Mouse (Mus musculus): Measurements from ENCODE around the gene Ncor1.
A peak's percentile ranks its signal among the peaks of the same experiment; 100 is the strongest.
"Not testable (repeated sequence)": the region's sequence is repeated elsewhere in the genome, so short reads cannot be mapped to it uniquely, and the experiment has no call there.

Gene Ncor1

DNA sequence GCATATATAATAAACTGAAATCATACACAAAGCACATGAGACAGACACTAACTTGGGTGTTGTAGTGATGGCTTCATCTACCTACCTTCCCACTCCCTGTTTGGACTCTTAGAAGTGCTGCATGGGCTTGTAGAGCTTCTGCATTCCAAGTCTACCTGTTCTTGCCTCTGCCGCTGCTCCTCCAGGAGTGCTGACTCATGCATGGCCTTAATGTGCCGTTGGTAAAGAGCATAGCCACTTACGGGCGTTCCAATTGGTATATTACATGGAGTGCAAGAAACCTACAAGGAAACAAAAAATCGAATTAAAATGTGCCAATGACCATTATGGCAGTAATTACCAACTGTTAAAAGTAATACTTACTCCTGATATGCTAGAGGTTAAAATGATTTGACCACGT lies 91.5 kb downstream of the Ncor1 start:
- no peak for DNase-seq (ENCODE audit: low spot score in 2 of 2)

DNA sequence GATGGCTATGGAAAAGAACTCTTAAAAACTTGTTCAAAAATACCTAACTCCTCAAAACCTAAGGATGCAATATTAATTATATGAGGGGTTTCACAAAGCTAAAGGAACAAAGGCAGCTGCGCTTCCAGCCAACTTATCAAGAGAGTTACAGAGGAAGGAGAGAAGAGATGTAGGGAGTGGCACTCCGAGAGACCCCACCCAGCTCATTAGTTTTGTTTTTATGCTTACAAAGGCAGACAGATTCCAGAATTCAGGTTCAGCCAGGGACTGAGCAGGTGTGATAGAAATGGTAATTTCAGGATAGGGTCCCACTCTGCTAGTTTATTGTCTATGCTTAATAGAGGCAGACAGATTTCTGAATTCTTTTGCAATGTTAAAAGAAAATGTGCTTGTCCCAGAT lies 103.1 kb downstream of the Ncor1 start:
- DNase-seq (ENCODE audit: low spot score in 2 of 2) = no peak

DNA sequence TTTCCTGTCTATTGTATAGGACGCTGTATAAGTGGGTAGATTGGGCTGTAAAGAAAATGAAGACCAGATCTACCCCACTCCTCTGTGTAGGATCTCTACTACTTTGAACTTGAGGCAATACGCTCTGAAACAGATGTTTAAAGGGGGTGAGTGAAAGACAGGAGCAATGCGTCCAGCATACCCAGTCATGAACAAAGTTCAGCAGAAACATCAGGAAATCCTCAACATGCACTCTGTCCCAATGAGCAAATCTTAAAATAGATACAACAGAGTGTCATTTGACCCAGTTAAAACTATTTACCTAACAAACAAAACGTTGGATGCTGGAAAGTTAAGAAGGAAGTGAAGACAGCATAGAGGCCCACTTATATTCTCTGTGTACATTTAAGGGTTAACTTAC lies 106.4 kb downstream of the Ncor1 start:
- DNase-seq (ENCODE audit: low spot score in 2 of 2) = no peak

DNA sequence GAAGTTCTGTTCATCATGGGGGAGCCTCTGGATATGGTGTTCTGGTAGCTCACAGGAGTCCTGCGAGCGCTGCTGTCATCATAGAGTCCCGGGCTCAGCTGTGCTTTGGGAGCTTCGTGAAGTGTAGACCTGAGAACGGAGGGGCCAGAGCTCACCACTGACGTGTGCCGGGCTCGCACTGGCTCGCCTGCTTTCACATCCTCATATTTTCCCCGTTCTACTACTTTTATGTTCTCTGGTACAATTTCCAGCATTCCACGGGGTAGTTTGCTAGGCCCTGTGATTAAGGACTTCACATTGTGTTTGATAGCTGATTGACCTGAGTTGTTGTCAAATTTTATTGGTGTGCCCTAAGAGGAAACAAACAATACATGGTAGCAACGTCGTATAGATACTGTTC lies 115.3 kb downstream of the Ncor1 start:
- DNase-seq (ENCODE audit: low spot score in 2 of 2) = no peak

DNA sequence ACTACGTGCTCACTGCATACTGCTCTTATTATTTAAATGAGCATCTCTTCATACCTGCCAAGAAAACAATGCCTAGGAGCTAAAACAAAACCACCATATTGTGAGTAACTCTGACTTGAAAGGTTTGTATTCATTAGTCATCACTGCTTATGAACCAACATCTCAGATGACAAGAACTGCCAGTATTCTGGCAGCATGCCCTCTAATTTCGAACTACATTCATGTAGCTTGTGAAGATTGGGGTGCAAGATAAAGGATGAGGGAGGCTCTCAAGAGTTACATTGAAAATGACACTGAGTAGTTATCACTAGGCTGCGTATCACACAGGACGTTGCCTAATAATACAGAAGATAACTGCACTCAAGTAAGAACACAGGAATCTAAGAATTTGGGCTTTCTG lies 126.1 kb downstream of the Ncor1 start:
- DNase-seq (ENCODE audit: low spot score in 2 of 2) = no peak

DNA sequence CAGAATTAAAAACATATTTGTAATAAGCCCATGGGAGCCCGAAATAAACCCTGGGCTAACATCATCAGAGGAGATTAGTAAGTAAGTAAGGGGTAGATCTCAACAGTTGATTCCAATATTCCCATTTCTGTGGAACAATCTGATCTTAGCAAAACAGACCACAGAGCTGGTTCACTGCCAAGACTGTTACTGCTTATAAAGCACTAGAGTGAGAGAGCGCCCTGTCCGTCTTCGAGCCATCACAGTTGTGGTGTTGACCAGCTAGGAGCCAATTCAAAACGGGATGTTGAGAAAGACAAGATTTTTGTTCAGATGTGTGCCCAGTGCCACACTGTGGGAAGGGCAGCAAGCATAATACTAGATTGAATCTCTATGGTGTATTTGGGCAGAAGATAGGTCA lies 127.2 kb downstream of the Ncor1 start:
- DNase-seq (ENCODE audit: low spot score in 2 of 2) = no peak

DNA sequence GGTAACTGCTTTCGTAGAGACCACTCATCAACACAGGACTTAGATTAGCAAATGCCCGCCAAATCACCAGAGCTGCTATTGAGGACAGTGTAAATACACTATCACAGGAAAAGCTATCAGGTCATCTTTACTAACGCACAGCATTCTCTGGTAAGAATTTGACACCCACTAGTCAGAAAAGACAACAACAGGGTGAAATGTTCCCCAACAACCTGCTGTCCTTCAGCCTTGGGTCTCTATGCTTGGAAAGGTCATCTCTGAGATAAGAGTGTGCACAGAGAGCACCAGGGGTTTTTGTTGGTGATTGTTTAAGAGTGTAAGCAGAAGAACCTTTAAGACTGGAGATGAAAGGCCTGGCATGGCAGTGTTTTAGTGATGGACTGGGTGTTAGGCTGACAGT lies 134.7 kb downstream of the Ncor1 start:
- no peak for DNase-seq (ENCODE audit: low spot score in 2 of 2)

DNA sequence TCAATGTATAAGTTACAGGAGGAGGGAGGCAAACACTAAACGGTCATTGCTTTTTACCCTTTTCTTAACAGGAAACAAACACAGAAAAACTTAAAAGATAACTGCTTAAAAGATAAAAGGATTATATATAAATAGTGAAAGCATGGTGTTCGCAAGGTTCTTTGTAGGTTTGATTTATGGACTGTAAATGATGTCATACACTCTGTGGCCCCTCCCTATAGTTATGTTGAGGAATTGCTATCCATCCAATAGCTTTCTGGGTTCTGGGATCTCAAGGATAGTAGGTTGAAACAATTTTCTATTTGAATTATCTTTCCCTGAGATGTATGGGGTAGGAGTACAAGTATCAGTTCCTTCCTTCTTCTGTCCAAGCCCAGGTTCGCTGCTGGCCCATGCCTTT lies 138.2 kb downstream of the Ncor1 start:
- DNase-seq (ENCODE audit: low spot score in 2 of 2) = no peak

DNA sequence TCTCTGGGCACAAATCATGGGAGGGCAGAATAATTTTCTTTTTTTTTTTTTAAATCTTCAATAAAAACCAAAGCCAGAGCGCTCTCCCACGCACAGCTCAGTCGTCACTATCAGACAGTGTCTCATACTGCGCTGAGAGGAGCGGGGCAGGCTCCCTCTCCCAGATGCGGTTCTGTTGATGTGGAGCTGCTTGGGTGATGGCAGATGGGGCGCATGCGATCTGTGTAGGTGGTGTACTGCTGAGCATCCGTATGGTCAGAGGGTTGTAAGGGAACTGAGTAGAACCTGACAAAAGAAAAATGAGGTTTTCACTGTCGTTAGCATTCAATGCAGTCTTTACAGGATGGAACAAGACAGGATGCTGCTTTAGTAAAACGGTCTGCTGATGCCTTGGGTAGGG lies 140.6 kb downstream of the Ncor1 start:
- no peak for DNase-seq (ENCODE audit: low spot score in 2 of 2)

DNA sequence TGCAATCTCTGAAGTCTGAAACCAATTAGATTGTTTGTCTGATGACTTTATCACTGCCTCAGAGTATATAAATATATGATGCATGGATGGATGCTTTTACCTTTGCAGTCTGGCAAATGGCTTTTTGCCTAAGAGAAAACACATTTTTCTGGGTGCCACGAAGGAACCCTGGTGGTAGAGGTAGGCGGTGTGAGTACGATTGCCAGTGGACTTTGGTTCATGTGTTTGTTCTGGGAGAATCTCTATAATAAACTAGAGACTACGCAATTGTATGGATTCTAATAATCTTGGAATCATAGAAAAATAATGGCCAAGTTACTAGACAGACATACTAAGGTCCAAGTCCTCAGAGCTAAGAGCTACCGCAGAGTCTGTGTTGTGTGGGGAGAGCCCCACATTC lies 143.4 kb downstream of the Ncor1 start:
- no peak for DNase-seq (ENCODE audit: low spot score in 2 of 2)

DNA sequence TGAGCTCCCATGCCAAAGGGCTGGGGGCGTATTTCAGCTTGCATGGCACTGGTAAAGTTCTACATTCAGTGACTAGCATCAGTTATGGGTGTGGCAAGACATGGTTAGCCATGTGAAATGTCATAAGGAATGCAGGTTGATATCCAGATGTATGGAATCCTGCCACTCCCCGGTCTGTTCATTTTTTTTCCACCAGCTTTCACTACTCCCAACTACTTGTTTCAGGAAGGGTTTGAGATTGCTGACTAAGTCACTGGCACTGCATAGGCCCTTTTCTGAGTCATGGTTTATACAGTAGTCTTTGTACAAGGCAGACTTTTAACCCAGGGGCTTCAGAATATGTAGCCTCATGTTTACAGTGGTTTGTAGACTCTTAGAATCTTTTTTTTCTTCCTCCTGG lies 149.0 kb downstream of the Ncor1 start:
- DNase-seq (ENCODE audit: low spot score in 2 of 2) = no peak

DNA sequence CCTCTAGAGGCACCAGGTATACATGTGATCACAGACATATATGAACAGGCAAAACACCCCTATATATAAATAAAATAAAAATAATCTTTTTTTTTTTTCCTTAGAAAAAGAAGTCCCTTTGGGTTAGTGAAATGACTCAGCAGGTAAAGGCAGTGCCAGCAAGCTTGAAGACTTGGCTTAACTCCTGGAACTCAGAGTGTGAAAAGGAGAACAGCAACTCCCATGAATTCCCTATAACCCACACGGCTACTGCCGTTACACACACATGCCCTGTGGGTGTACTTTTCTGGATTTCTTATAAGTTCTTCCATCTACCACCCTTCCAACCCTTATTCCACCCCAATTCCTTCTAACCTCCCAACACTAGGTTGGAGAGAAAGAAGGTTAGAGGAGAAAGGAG lies 152.5 kb downstream of the Ncor1 start:
- DNase-seq (ENCODE audit: low spot score in 2 of 2) = no peak

DNA sequence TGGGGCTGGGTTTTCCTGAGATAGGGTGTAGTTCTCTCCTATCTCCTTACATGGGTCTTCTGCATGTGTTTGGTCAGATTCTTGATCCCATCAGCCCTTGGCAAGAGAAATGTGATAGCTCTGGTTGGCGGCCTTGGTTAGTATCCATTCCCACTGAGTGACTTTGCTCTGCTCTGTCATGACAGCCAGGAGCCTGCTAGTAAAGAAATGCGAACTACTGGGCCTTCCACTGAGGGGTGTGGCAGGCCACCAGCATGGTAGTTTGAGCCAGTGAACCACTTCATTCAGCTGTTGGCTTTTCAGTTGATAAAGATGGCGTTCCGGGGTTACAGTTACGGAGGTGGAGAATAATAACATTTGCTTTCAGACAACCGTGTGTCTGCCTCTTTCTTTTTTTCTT lies 159.5 kb downstream of the Ncor1 start:
- no peak for DNase-seq (ENCODE audit: low spot score in 2 of 2)

DNA sequence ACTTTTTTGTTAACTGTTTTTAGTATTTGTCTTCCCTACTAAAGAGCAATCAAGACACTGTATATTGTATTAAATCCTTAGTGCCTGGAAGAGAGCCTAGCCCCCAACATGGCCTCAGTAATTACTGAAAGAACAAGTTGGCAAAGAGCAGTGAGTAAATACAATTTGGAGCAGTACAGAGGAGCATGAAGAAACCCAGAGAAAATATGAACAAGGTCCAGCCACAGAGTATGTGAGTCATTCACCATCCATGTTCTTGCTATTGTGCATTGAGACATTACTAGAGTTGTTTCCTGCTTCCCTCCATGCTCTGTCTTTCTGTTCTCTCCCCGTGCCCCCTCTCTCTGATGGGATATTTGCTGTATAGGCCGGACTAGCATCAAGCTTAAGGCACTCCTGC lies 164.2 kb downstream of the Ncor1 start:
- no peak for DNase-seq (ENCODE audit: low spot score in 2 of 2)

DNA sequence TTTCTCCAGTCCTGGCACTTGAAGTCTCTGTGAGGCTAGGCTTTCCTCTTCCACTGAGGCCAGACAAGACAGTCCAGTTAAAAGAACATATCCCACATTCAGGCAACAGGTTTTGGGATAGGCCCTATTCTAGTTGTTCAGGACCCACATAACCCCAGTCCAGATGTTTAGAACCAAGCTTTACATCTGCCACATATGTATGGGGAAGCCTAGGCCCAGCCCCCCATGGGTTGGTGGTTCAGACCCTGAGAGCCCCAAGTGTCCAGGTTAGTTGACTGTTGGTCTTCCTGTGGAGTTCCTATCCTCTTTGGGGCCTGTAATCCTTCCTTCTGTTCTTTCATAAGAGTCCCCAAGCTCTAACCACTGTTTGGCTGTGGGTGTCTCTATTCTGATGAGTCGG lies 170.6 kb downstream of the Ncor1 start:
- no peak for DNase-seq (ENCODE audit: low spot score in 2 of 2)

DNA sequence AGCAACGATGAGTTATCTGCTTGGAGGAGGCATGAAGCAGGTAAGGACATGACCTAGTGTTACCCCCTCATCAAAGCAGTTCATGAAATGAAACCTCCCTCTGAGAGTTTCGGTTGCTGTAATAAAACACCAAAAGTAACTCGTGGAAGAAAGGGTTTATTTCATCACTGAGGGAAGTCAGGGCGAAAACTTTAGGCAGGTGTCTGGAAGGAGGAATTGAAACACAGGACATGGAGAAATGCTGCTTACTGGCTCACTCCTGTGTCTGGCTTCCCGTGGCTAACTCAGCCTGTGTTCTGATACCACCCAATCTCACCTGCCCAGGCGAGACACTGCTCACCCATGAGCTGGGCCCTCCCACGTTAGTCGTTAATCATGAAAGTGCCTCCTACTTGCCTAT lies 173.3 kb downstream of the Ncor1 start:
- DNase-seq (ENCODE audit: low spot score in 2 of 2) = no peak

DNA sequence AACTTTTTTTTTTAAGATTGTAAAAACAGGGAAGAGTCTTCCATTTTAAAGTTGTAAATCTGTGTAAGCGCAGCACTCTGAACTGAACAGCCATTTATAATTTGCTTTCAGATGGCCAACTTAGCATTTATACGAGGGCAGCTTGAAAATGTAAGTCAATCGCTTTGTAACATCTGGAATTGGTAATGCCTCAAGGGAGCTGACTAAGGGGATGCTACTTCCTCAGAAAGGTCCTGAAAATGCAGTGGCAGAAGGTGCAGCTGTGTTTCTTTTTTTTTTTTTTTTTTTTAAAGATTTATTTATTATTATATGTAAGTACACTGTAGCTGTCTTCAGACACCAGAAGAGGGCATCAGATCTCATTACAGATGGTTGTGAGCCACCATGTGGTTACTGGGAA lies 174.3 kb downstream of the Ncor1 start:
- not testable (repeated sequence) for DNase-seq (ENCODE audit: low spot score in 2 of 2)

DNA sequence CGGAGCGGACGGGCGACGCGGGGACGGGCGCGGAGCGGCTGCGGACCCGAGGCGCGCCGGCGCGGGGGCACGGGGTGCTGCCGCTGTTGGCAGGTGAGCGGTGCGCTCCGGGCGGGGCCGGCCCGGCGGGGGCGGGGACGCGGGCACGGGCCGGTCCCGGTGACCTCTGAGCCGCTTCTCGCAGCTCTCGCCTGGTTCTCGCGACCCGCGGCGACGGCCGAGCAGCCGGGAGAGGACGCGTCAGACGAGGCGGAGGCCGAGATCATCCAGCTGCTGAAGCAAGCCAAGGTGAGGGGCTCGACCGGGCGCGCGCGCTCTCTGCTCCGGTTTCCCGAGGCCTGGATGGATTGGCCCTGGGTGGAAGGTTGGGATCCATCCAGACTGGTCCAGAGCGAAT lies 176.7 kb downstream of the Ncor1 start:
- DNase-seq (ENCODE audit: low spot score in 2 of 2) = no peak

DNA sequence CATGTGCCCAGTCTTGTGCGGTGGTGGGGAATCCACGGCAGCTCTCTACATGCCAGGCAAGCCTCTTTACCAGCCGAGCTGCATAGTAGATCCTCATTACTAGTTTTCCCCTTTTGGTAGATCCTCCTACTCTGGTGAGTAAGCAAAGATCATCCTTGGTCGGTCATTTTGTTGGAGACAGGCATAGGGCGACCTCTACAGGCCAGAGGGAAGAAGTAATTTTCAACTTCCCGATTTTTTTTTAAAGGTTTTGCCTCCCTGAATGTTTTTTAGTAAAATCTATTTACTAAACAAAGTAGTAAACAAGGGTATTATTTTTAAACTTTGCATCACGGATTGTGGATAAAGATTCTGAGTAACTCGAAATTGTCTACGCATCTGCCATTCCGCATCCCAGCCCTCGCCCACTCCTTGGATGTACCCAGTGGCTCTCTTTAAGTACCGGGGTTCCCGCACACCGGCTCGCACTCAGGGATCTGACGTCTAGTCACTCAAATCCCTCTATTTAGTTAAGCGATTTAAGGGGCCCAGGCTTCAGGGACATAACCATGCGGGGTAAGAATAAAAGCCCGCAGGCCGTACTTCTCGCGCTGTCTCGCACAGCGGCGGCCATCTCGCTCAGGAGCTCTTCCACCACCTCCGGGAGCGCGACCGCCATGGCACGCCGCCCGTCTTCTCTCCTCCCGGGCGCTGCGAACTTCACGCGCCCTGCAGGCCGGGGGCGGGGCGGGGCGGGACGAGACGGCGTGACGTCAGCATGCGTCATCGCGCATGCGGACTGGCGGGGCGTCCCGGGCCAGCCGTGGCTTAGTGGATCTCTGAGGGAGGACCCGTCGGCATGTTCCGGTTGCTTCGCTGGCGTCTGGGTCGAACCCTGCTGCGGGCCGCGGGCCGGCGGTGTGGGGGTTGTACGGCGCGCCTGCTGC lies 177.4 kb downstream of the Ncor1 start, which contains the start of the genes Zswim7 and Ttc19:
TSS of gene Zswim7 (minus strand) at position 701 of the 926 bp plus-strand sequence.
TSS of gene Ttc19 (plus strand) at position 799 of the 926 bp plus-strand sequence.
- DNase-seq (ENCODE audit: low spot score in 2 of 2) = peak; percentile 93 to 94

DNA sequence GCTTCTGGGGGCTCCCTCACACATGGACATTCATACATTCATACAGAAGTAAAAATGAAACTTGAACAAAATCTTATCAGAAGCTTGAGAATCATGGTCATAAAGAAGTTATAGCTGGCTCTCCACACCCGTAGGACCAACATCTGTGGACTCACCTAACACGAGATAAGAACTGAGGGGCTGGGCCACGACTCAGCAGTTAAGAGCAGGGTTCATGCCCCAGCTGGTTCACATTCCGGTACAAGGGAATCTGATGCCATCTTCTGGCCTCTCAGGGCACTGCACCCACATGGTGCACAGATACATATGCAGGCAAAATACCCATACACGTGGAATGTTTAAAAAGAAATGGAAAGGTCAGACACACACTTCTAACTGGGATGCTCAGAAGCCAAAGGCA lies 180.3 kb downstream of the Ncor1 start:
- peak; percentile 72 to 87 for DNase-seq (ENCODE audit: low spot score in 2 of 2)

DNA sequence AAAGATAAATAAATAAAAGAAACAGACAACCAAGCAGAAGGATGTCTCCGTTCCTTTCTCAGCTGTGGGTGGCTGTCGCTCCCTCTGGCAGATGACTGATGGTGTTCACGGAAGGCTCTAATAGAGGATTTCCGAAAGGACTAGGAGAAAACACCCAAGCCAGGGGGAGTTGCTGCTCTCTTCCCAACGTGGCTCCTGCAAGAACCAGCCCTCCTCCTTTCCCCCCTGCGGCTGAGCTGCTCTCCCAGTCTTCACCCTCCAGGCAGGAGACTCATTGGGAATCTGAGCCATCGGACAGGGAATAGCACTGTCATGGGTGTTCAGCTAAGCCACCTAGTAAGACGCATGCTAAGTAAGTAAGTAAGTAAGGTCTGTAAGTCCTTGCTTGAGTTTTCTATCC lies 181.3 kb downstream of the Ncor1 start:
- DNase-seq (ENCODE audit: low spot score in 2 of 2) = no peak

DNA sequence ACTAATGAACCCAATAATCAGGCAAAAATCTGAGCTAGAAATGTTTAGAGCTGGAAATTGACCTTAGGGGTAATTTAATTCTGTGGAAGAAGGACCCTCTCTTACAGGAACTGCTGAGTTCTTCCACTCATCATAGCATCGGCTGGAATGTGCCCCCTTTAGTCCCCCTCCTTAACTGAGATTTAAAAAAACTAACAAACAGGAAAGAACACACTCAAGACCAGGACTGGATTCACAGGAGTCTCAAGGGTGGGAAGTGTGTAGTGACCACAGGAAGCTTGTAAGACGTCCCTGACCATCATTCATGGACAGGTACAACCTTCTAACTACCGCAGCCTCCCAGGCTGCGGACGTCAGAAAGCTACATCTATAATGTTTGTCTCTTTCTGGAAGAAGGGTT lies 187.5 kb downstream of the Ncor1 start:
- no peak for DNase-seq (ENCODE audit: low spot score in 2 of 2)

DNA sequence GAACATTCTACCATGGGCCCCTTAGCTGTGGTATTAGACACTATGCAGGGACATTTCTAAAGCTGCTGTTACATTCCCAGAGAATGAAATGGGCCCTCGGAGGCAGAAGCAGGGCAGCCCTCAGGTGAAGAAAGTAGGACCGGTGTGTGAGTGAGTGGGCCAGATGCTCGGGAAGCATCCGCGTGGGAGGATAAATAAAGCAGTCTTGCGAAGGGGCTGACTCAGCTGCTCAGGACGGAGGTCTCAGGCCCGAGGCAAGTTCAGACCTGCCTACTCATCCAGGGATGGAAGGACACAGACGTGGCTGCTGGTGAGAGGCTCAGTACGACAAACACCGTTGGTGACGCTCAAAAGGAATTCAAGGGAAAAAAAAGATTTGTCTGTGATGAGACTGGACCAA lies 189.2 kb downstream of the Ncor1 start:
- DNase-seq (ENCODE audit: low spot score in 2 of 2) = no peak

DNA sequence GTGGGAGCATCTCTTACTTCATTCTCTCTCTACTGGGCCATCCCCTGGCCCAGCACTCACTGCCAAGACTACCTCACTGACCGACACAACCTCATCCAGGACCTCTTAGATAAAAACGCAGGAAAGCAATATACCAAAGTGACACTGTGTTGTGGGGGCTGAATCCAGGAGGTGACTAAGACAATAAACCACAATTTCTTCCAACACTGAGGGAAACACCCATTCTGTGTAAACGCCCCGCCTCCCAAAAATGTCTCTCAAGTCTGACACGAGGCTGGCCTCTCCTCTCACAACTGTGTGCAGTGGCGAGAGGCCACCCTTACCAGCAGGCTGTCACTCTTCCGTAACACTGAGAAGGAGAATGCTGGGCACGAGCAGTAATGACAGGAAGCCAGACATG lies 190.0 kb downstream of the Ncor1 start:
- no peak for DNase-seq (ENCODE audit: low spot score in 2 of 2)
